Mouse (Mus musculus) heart, postnatal 0 days (tissue): ENCODE measurements around the gene Necab2. TPM values are rescaled to one million over a fixed set of nuclear protein-coding genes. Genes with fewer than 3 reads are reported as not detected.

ENCODE experiments used
- ATAC-seq: fragments of 200-750 bp; cut with Nextera tagmentation; 2 replicates; pipeline ENCODE4 v1.8.0; 2017; ENCODE audit warnings: low read depth, moderate number of reproducible peaks, moderate library complexity; ENCODE audit not compliant: insufficient read depth
- DNase-seq: peaks from one replicate; pipeline ENCODE4 v3.0.0-alpha.2; 2016; ENCODE audit warnings: low spot score
- H3K27ac ChIP-seq: fragments of 300-500 bp; sonication (generic); 2 replicates; pipeline ENCODE4 v1.5.1; 2014; ENCODE audit warnings: low read depth, mild to moderate bottlenecking
- H3K27me3 ChIP-seq: fragments of 300-500 bp; sonication (generic); 2 replicates; pipeline ENCODE4 v1.6.1; 2014; ENCODE audit warnings: low read length, mixed read lengths; ENCODE audit not compliant: control insufficient read depth, insufficient read depth
- H3K36me3 ChIP-seq: fragments of 300-500 bp; sonication (generic); replicated peaks from 2 replicates; pipeline ENCODE4 v1.6.1; 2014; ENCODE audit warnings: low read length, mixed read lengths; ENCODE audit not compliant: control insufficient read depth, insufficient read depth
- H3K4me1 ChIP-seq: fragments of 300-500 bp; sonication (generic); 2 replicates; pipeline ENCODE4 v1.6.1; 2014; ENCODE audit warnings: antibody characterized with exemption; ENCODE audit not compliant: control insufficient read depth, insufficient read depth
- H3K4me2 ChIP-seq: fragments of 300-500 bp; sonication (generic); 2 replicates; pipeline ENCODE4 v1.6.1; 2014; ENCODE audit warnings: low read depth, mild to moderate bottlenecking, low read length, moderate library complexity
- H3K4me3 ChIP-seq: fragments of 300-500 bp; sonication (generic); 2 replicates; pipeline ENCODE4 v1.5.1; 2014; ENCODE audit warnings: low read depth, low read length
- H3K9ac ChIP-seq: fragments of 300-500 bp; sonication (generic); replicated peaks from 2 replicates; pipeline ENCODE4 v1.6.1; 2014; ENCODE audit warnings: low read depth, low read length, mixed read lengths
- H3K9me3 ChIP-seq: fragments of 300-500 bp; sonication (generic); replicated peaks from 2 replicates; pipeline ENCODE4 v1.6.1; 2016; ENCODE audit warnings: low read length; ENCODE audit not compliant: control insufficient read depth
- CTCF ChIP-seq: IDR thresholded peaks from 2 replicates; pipeline ENCODE4 v1.5.1; 2016; ENCODE audit warnings: antibody characterized with exemption, control low read depth, low read depth
- EP300 ChIP-seq: IDR thresholded peaks from 2 replicates; pipeline ENCODE4 v1.6.1; 2016; ENCODE audit warnings: antibody characterized with exemption, low read depth
- WGBS: fragments of 180-500 bp; shearing (Covaris S2); extraction: QIAGEN DNeasy Blood & Tissue Kit; methylation state at CpG from one replicate; pipeline ENCODE4 v1.1.7; 2014; 5-methylcytosine and 5-hydroxymethylcytosine counted together
- polyA plus RNA-seq: library from polyadenylated mRNA; unstranded; fragments of >200 nt; fragmentation: Nextera tagmentation; extraction: Ambion mirVana; gene quantifications from 2 replicates; pipeline ENCODE4 v1.2.1, GENCODE M21; 2015
- total RNA-seq: library from RNA; depleted of rRNA; stranded (reverse); fragments of >200 nt; gene quantifications from 2 replicates; pipeline ENCODE4 v1.2.3, GENCODE M21; 2014; ENCODE audit warnings: low replicate concordance

Necab2 gene
- total and polyA plus RNA-seq, 2 experiments from 2014 or later = not detected

DNA sequence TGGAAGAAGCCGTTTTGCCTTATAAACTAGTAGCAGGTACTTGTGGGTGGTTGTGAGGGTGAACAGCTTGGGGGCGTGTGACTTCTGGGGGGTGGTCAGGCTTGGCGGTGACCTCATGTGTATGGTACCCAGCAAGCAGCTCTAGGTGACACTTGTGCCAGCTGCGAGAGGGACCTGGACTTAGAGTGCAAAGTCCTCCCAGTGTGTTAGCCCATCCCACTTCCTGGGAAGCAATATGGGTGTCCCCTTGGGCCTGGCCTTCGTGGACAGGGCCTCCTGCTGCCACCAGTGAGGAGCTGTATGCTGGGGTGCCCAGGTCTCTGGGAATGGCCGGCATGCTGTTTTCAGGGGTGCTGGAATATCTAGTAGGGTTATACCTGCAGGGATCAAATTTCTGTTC lies 7.6 kb upstream of the Necab2 start:
- TF ChIP-seq EP300 (no peak), CTCF (no peak)
- ATAC-seq = no peak
- Histone ChIP-seq H3K36me3 (no peaks in the 10 kb centered on the region), H3K4me1 (peaks cover 6% of the 10 kb centered on the region), H3K4me3 (no peak overlapping the region), H3K9me3 (no peaks in the 10 kb centered on the region), H3K27me3 (peaks cover 7% of the 10 kb centered on the region; the same call in 1 of the 2 replicates), H3K4me2 (no peak overlapping the region), H3K9ac (no peak overlapping the region), H3K27ac (no peak overlapping the region)
- WGBS = 72% methylated on average over 6 of the region's 6 CpGs
- no peak for DNase-seq

DNA sequence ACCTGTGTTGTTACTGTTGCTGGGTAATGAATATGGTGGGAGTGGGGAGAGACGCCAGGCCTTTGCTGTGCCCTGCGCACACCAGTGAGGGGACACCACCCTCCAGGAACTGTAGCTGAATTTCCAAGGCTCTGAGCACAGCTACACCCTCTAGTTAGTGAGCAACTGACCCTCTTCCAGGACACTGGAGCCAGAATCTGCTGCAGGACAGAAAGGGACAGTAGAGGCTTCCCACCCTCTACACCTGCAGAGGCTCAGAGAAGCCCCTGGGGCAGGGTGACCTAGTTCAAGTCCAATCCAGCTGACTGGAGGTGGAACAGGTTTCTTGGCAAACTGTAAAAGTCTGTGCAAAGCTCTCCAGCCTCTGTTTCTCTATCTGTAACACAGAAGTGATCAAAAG lies 7.1 kb upstream of the Necab2 start:
- ATAC-seq = no peak
- H3K4me2 ChIP-seq = no peak overlapping the region
- H3K27me3 ChIP-seq = peaks cover 7% of the 10 kb centered on the region; the same call in 1 of the 2 replicates
- DNase-seq = no peak
- H3K4me3 ChIP-seq = no peak overlapping the region
- TF ChIP-seq CTCF (no peak), EP300 (no peak)
- no peak overlapping the region for H3K9ac ChIP-seq
- no peaks in the 10 kb centered on the region for H3K9me3 ChIP-seq
- no peak overlapping the region for H3K27ac ChIP-seq
- WGBS = 93% methylated on average over 2 of the region's 2 CpGs
- peaks cover 6% of the 10 kb centered on the region for H3K4me1 ChIP-seq
- no peaks in the 10 kb centered on the region for H3K36me3 ChIP-seq

DNA sequence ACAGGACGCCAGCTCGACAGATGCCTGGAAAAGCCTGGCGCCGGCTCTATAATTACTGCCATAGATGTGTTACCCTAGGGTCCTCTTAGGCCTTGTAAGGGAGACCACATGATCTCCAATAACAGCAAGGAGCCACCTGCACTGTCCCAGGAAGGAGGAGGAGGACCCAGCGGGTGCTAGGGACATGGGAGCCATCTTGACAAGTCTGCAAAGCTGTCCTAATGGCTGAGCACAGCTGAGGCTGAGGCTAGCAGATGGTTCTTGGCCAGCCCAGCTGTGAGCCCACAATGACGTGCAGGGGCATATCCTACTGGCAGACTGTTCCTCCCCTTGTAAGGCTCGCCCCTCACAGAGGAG lies 6.6 kb upstream of the Necab2 start:
- Histone ChIP-seq H3K4me2 (no peak overlapping the region), H3K9me3 (no peaks in the 10 kb centered on the region), H3K36me3 (no peaks in the 10 kb centered on the region), H3K4me3 (no peak overlapping the region), H3K27ac (no peak overlapping the region), H3K4me1 (peaks cover 6% of the 10 kb centered on the region), H3K9ac (no peak overlapping the region), H3K27me3 (peaks cover 7% of the 10 kb centered on the region; the same call in 1 of the 2 replicates)
- TF ChIP-seq CTCF (no peak), EP300 (no peak)
- 79% methylated on average over 7 of the region's 7 CpGs for WGBS
- DNase-seq (no peak), ATAC-seq (no peak)

DNA sequence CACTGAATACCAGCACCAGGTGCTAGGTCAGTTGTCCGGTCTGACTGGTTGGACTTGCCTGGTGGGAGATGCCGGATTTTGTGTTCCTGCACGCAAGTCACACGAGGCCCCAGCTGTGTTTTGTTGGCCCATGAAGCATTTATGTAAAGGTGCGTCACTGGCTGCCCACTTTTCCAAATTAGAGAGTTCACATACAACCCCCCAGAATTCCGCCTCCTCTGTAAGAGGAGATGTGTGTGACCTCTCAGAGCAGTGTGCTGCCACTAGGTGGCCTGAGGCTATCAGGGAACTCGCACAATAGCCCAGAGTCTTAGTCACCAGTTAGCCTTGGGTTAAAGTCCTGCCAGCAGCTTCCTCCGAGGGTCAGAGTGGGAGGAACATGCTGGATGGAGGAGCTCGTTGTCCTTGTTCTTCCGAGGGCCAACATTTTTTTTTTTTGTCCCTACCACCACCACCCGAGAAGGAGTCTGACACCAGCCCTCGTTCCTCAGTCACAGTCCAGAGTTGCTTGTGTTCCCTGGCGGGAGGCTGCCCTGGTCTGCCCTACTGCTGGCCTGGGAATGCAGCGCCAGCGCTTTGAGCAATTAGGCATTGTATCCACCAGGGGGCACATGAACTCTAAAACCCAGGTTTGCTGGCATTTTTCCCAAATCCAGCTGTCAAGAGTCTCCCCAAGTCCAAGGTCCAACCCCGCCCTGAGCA lies 6.1 kb upstream of the Necab2 start:
- ATAC-seq = peak; percentile 66
- Histone ChIP-seq H3K27me3 (peaks cover 9% of the 10 kb centered on the region), H3K4me1 (peaks cover 6% of the 10 kb centered on the region), H3K9me3 (no peaks in the 10 kb centered on the region), H3K27ac (peak overlapping the region; percentile 28; the same call in 1 of the 2 replicates), H3K36me3 (no peaks in the 10 kb centered on the region), H3K9ac (no peak overlapping the region), H3K4me2 (no peak overlapping the region), H3K4me3 (no peak overlapping the region)
- DNase-seq = peak; percentile 87
- WGBS = 22% methylated on average over 16 of the region's 16 CpGs
- TF ChIP-seq CTCF = peak; percentile 84
- TF ChIP-seq EP300 = no peak

DNA sequence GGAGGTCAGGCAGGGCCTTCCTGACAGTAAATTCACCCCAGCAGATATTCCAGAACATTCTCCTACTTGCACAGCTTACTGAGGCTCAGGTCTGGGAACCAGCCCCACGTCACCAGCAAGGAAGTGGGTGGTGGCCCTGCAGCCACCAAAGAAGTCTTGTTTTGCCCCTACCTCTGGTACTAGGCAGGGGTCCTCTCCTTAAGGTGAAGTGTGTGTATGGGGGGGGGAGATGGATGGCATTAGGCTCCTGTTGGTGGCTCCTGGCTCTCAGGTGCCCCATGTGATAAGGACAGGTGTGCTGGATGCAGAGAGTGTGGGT lies 5.6 kb upstream of the Necab2 start:
- Histone ChIP-seq H3K27me3 (peaks cover 14% of the 10 kb centered on the region), H3K4me3 (no peak overlapping the region), H3K9me3 (no peaks in the 10 kb centered on the region), H3K27ac (no peak overlapping the region), H3K9ac (no peak overlapping the region), H3K4me2 (no peak overlapping the region), H3K36me3 (no peaks in the 10 kb centered on the region), H3K4me1 (peaks cover 6% of the 10 kb centered on the region)
- DNase-seq (no peak), ATAC-seq (peak; percentile 27; the same call in 1 of the 2 replicates)
- TF ChIP-seq EP300 = no peak
- no peak for TF ChIP-seq CTCF
- 42% methylated on average over 1 of the region's 1 CpGs for WGBS

DNA sequence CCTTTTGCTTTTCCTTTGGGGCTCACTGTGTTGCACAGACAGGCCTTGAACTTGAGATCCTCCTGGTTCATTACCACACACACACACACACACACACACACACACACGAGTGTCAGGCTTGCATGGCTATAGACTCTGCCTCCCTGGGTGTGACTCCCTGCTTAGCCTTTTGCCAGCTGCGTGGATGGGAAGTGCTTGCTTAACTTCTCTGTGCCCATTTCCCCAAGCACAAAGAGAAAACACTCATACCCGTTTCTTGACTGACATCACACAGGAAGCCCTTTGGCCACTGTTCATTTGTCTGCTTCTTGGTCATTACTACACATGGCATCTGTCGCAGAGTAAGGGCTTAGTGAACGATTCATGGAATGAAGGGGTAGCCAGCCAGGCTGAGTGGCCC lies 4.5 kb upstream of the Necab2 start:
- Histone ChIP-seq H3K4me3 (no peak overlapping the region), H3K27me3 (peaks cover 23% of the 10 kb centered on the region), H3K4me2 (no peak overlapping the region), H3K36me3 (no peaks in the 10 kb centered on the region), H3K9ac (no peak overlapping the region), H3K27ac (no peak overlapping the region), H3K4me1 (no peaks in the 10 kb centered on the region), H3K9me3 (no peaks in the 10 kb centered on the region)
- 73% methylated on average over 5 of the region's 5 CpGs for WGBS
- no peak for TF ChIP-seq CTCF
- no peak for TF ChIP-seq EP300
- ATAC-seq (no peak), DNase-seq (no peak)
